Mouse (Mus musculus) liver, embryonic 11.5 days (tissue): ENCODE results near the gene Mrps35. TPM values are rescaled to one million over a fixed set of nuclear protein-coding genes. Genes with fewer than 3 reads are reported as not detected.

ENCODE experiments used
- ATAC-seq: fragments of 200-750 bp; cut with Nextera tagmentation; replicated peaks from 2 replicates; pipeline ENCODE4 v1.8.0; 2017; ENCODE audit warnings: moderate number of reproducible peaks, mild to moderate bottlenecking, moderate TSS enrichment, moderate library complexity; ENCODE audit not compliant: low FRiP score
- DNase-seq: peaks from one replicate; pipeline ENCODE4 v3.0.0-alpha.2; 2017; ENCODE audit warnings: low spot score
- H3K27ac ChIP-seq: fragments of 300-500 bp; sonication (generic); 2 replicates; pipeline ENCODE4 v1.5.1; 2014; ENCODE audit warnings: mild to moderate bottlenecking, low read depth, low read length, control low read depth
- H3K27me3 ChIP-seq: fragments of 300-500 bp; sonication (generic); replicated peaks from 2 replicates; pipeline ENCODE4 v1.6.1; 2014; ENCODE audit warnings: low read length, mixed read lengths; ENCODE audit not compliant: control insufficient read depth, insufficient read depth
- H3K36me3 ChIP-seq: fragments of 300-500 bp; sonication (generic); 2 replicates; pipeline ENCODE4 v1.6.1; 2014; ENCODE audit warnings: mild to moderate bottlenecking, low read length, moderate library complexity, mixed read lengths; ENCODE audit not compliant: control insufficient read depth, insufficient read depth
- H3K4me1 ChIP-seq: fragments of 300-500 bp; sonication (generic); replicated peaks from 2 replicates; pipeline ENCODE4 v1.6.1; 2014; ENCODE audit warnings: low read length, mixed read lengths; ENCODE audit not compliant: control insufficient read depth, insufficient read depth
- H3K4me2 ChIP-seq: fragments of 300-500 bp; sonication (generic); 2 replicates; pipeline ENCODE4 v1.6.1; 2014; ENCODE audit warnings: mild to moderate bottlenecking, control low read depth, moderate library complexity
- H3K4me3 ChIP-seq: fragments of 300-500 bp; sonication (generic); 2 replicates; pipeline ENCODE4 v1.5.1; 2014; ENCODE audit warnings: low read depth, low read length, control low read depth
- H3K9ac ChIP-seq: fragments of 300-500 bp; sonication (generic); 2 replicates; pipeline ENCODE4 v1.6.1; 2014; ENCODE audit warnings: low read depth, low read length, control low read depth
- H3K9me3 ChIP-seq: fragments of 300-500 bp; sonication (generic); 2 replicates; pipeline ENCODE4 v1.6.1; 2016; ENCODE audit warnings: low read length, inconsistent platforms, mixed read lengths; ENCODE audit not compliant: control insufficient read depth
- WGBS: fragments of 180-500 bp; shearing (Covaris S2); extraction: QIAGEN DNeasy Blood & Tissue Kit; methylation state at CpG from one replicate; pipeline ENCODE4 v1.1.7; 2014; 5-methylcytosine and 5-hydroxymethylcytosine counted together
- polyA plus RNA-seq: library from polyadenylated mRNA; unstranded; fragments of >200 nt; fragmentation: Nextera tagmentation; extraction: Ambion mirVana; gene quantifications from 2 replicates; pipeline ENCODE4 v1.2.1, GENCODE M21; 2014

Gene Mrps35
- polyA plus RNA-seq, 1 experiment from 2014 or later: 139 TPM

DNA sequence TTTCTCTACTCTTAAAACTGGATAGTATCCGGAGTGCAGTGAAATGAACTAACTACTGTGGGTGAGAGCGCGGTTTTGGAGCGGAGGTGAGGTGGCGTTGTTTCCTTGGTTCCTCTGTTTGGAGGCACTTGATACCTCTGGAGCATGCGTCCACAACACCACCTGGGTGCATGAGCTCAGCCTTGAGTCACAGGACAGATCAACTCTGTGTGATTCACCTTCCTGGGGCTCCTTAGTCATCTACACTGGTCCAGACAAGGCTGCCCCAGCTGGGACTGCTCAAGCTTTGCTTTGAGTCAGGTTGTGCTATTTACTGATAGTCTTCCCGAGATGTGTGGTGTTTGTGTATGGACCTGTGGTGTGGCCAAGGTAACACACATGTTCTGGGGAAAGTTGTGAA is 75.2 kb downstream of the Mrps35 start:
- Histone ChIP-seq H3K9ac (no peak overlapping the region), H3K4me3 (no peak overlapping the region), H3K27ac (no peak overlapping the region), H3K4me1 (no peaks in the 10 kb centered on the region), H3K9me3 (no peaks in the 10 kb centered on the region), H3K27me3 (no peaks in the 10 kb centered on the region), H3K4me2 (no peak overlapping the region), H3K36me3 (0 out of 2 replicates have a peak, but pooled peaks cover 2% of the 10 kb centered on the region)
- ATAC-seq (no peak), DNase-seq (no peak)
- WGBS: 88% methylated on average over 7 of the region's 7 CpGs

- no peak for ATAC-seq
- Histone ChIP-seq H3K4me3 (no peak overlapping the region), H3K4me1 (no peaks in the 10 kb centered on the region), H3K27ac (no peak overlapping the region), H3K9me3 (no peaks in the 10 kb centered on the region), H3K9ac (no peak overlapping the region), H3K27me3 (no peaks in the 10 kb centered on the region), H3K4me2 (no peak overlapping the region), H3K36me3 (no peaks in the 10 kb centered on the region)
- WGBS: 80% methylated on average over 3 of the region's 3 CpGs
- DNase-seq: no peak
These were observed 75.6 kb downstream of the Mrps35 start for GRCm38 (mm10) chr6:147118190-147118589.

- 47% methylated on average over 6 of the region's 6 CpGs for WGBS
- ATAC-seq (no peak), DNase-seq (no peak)
These were observed 78.8 kb downstream of the Mrps35 start for GRCm38 (mm10) chr6:147121320-147121719.

More at GRCm38 (mm10) chr6:147121320-147121719, 78.8 kb downstream of the Mrps35 start:
- Histone ChIP-seq H3K4me1 (no peaks in the 10 kb centered on the region), H3K9ac (no peak overlapping the region), H3K36me3 (no peaks in the 10 kb centered on the region), H3K4me2 (no peak overlapping the region), H3K27ac (no peak overlapping the region), H3K9me3 (no peaks in the 10 kb centered on the region), H3K27me3 (no peaks in the 10 kb centered on the region), H3K4me3 (no peak overlapping the region)

Other genes starting within 250 kb of the Mrps35 start
- gene Arntl2, start 246.7 kb upstream of the Mrps35 start, polyA plus RNA-seq: 0.70 and 0.88 TPM in 2 replicates
- gene Smco2, start 192.7 kb upstream of the Mrps35 start, polyA plus RNA-seq: not detected in 2 replicates
- 31.1 and 33.1 TPM in 2 replicates for gene Ppfibp1, start 154.3 kb upstream of the Mrps35 start, polyA plus RNA-seq
- gene 1700034J05Rik, start 88.3 kb upstream of the Mrps35 start, polyA plus RNA-seq: 0.08 and 0.17 TPM in 2 replicates
- 1.7 TPM in 2 replicates for gene Rep15, start 10.2 kb upstream of the Mrps35 start, polyA plus RNA-seq
- gene Mansc4, start 44.3 kb downstream of the Mrps35 start, polyA plus RNA-seq: 0.40 and 0.65 TPM in 2 replicates
- 6.8 and 7.6 TPM in 2 replicates for gene Klhl42, start 48.6 kb downstream of the Mrps35 start, polyA plus RNA-seq
- 0.16 and 0.18 TPM in 2 replicates for gene Pthlh, start 221.4 kb downstream of the Mrps35 start, polyA plus RNA-seq